Mouse (Mus musculus): Measurements from ENCODE around the gene Dnajc1.

Gene Dnajc1

GRCm38 (mm10) chr2:18300949-18301348 lies 91.7 kb downstream of the Dnajc1 start:
- DNase-seq (ENCODE audit: low read depth): no peak

GRCm38 (mm10) chr2:18285175-18285574 lies 107.5 kb downstream of the Dnajc1 start:
- DNase-seq (ENCODE audit: low read depth): no peak

- DNase-seq (ENCODE audit: low read depth): no peak
Measured at GRCm38 (mm10) chr2:18265736-18266135, 126.9 kb downstream of the Dnajc1 start.

GRCm38 (mm10) chr2:18264579-18264978 lies 128.1 kb downstream of the Dnajc1 start:
- DNase-seq (ENCODE audit: low read depth): no peak

- DNase-seq (ENCODE audit: low read depth): no peak
Measured at GRCm38 (mm10) chr2:18262298-18262697, 130.3 kb downstream of the Dnajc1 start.

GRCm38 (mm10) chr2:18249224-18249623 lies 143.4 kb downstream of the Dnajc1 start:
- no peak for DNase-seq (ENCODE audit: low read depth)

GRCm38 (mm10) chr2:18235524-18235923 lies 157.1 kb downstream of the Dnajc1 start:
- no peak for DNase-seq (ENCODE audit: low read depth)

- no peak for DNase-seq (ENCODE audit: low read depth)
Measured at GRCm38 (mm10) chr2:18232883-18233567, 159.6 kb downstream of the Dnajc1 start.

GRCm38 (mm10) chr2:18231143-18231542 lies 161.5 kb downstream of the Dnajc1 start:
- no peak for DNase-seq (ENCODE audit: low read depth)

- no peak for DNase-seq (ENCODE audit: low read depth)
Measured at GRCm38 (mm10) chr2:18229279-18229678, 163.4 kb downstream of the Dnajc1 start.

- DNase-seq (ENCODE audit: low read depth): no peak
Measured at GRCm38 (mm10) chr2:18228486-18229062, 164.1 kb downstream of the Dnajc1 start.

GRCm38 (mm10) chr2:18219569-18219968 lies 173.1 kb downstream of the Dnajc1 start:
- no peak for DNase-seq (ENCODE audit: low read depth)

- no peak for DNase-seq (ENCODE audit: low read depth)
Measured at GRCm38 (mm10) chr2:18219136-18219535, 173.5 kb downstream of the Dnajc1 start.

- DNase-seq (ENCODE audit: low read depth): no peak
Measured at GRCm38 (mm10) chr2:18218500-18218899, 174.1 kb downstream of the Dnajc1 start.

GRCm38 (mm10) chr2:18217867-18218266 lies 174.8 kb downstream of the Dnajc1 start:
- DNase-seq (ENCODE audit: low read depth): no peak

- DNase-seq (ENCODE audit: low read depth): no peak
Measured at GRCm38 (mm10) chr2:18214031-18214430, 178.6 kb downstream of the Dnajc1 start.

GRCm38 (mm10) chr2:18209948-18210347 lies 182.7 kb downstream of the Dnajc1 start:
- DNase-seq (ENCODE audit: low read depth): no peak

GRCm38 (mm10) chr2:18209211-18209823 lies 183.3 kb downstream of the Dnajc1 start:
- no peak for DNase-seq (ENCODE audit: low read depth)

- no peak for DNase-seq (ENCODE audit: low read depth)
Measured at GRCm38 (mm10) chr2:18208578-18208977, 184.1 kb downstream of the Dnajc1 start.

- DNase-seq (ENCODE audit: low read depth): no peak
Measured at GRCm38 (mm10) chr2:18206811-18207210, 185.8 kb downstream of the Dnajc1 start.

- DNase-seq (ENCODE audit: low read depth): peak; percentile 44
Measured at GRCm38 (mm10) chr2:18205118-18205517, 187.5 kb downstream of the Dnajc1 start.

GRCm38 (mm10) chr2:18202923-18203322 lies 189.7 kb downstream of the Dnajc1 start:
- DNase-seq (ENCODE audit: low read depth): no peak

- DNase-seq (ENCODE audit: low read depth): no peak
Measured at GRCm38 (mm10) chr2:18201820-18202462, 190.7 kb downstream of the Dnajc1 start.
